Mouse (Mus musculus): ENCODE measurements around the gene Irx4. TPM values are rescaled to one million over a fixed set of nuclear protein-coding genes. Genes with fewer than 3 reads are reported as not detected.
A peak's percentile ranks its signal among the peaks of the same experiment; 100 is the strongest.

Irx4 gene
- polyA plus RNA-seq, 1 experiment from 2014 or later: 39.4 TPM

DNA sequence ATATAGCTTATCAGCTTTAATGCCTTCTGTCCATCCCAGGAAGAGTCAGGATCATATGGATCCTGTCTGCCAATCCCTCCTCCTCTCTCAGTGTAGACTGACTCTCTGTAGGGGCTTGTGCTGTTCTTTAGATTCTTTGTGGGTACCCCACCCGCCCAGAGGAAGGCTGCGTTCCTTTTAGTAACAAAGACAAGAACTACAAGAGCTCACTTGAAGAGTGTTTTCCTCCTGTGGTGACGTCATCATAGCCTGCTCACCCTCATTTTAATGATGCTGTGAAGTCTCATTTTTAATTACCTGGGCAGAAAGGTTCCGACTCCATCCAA, 45.8 kb downstream of the Irx4 start:
- H3K4me3 ChIP-seq: no peak overlapping the region
- WGBS: 41% methylated on average over 4 of the region's 4 CpGs
- H3K27me3 ChIP-seq (ENCODE audit: insufficient read depth, poor library complexity, severe bottlenecking): peaks cover 16% of the 10 kb centered on the region; the same call in 1 of the 2 replicates
- no peak for DNase-seq (ENCODE audit: low spot score)
- H3K36me3 ChIP-seq: no peaks in the 10 kb centered on the region
- H3K4me1 ChIP-seq: peaks cover 62% of the 10 kb centered on the region
- H3K27ac ChIP-seq: peak overlapping the region; percentile 83
- H3K9me3 ChIP-seq: no peaks in the 10 kb centered on the region

DNA sequence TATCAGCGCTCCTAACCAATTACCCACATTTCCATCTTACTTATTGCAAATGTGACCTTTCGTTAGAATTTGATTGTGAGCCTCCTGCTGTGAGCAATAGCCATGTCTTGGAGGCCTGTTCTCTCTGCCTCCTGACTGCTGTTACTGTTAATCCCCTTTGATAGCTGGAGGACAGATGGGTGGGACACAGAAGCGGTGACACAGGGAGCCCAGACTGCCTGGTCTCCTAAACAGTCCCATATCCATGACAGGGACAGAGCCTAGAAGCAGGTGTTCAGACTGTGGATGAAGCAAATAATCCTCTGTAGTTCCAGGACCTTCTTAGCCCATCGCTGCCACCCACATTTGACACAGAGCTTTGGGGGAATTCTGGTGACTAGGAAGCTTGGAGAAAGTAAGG, 46.2 kb downstream of the Irx4 start:
- Histone ChIP-seq H3K36me3 (no peaks in the 10 kb centered on the region), H3K4me3 (no peak overlapping the region), H3K27ac (peak overlapping the region; percentile 83; the same call in 1 of the 2 replicates), H3K4me1 (peaks cover 59% of the 10 kb centered on the region), H3K9me3 (no peaks in the 10 kb centered on the region), H3K27me3 (ENCODE audit: insufficient read depth, poor library complexity, severe bottlenecking) (peaks cover 16% of the 10 kb centered on the region; the same call in 1 of the 2 replicates)
- DNase-seq (ENCODE audit: low spot score): no peak
- 59% methylated on average over 4 of the region's 4 CpGs for WGBS

DNA sequence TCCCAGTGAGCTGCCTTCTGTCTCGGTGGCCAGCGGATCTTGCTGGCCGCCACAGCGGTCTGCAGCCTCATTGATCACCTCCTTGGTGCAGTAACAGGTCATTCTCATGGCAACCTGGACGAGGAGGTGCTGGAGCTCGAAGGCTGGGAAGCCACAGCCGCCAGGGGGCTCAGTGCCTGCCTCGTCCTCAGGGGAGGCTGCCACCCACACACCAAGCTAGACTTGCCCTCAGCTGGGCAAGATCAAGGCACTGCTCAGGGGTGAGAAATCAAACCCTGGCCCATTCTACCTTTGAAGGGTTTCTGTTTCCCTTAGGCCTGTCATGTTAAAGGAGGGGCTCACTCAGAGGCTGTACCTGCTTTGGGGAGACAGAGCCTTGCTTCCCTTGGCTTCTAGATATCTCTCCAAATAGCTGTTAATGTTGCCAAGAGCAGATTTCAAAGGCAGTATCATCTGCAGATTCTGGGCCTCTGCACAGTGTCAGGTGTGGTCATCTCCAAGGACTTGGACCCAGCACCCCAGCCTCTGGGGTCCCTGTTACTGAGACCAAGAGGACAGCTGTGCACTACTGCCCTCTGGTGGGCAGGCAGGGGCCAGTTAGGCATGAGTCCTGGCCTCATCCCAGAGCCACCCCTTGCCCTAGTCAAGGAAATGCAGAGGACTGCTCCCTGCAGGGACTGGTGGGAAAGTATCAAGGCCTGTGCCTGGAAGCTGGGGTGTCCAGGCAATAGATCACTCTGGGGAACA, 50.1 kb downstream of the Irx4 start:
- 26% methylated on average over 8 of the region's 8 CpGs for WGBS
- H3K27ac ChIP-seq: peak overlapping the region; percentile 53

More for the DNA sequence above, 50.1 kb downstream of the Irx4 start:
- no peaks in the 10 kb centered on the region for H3K9me3 ChIP-seq
- peaks cover 16% of the 10 kb centered on the region; the same call in 1 of the 2 replicates for H3K27me3 ChIP-seq (ENCODE audit: insufficient read depth, poor library complexity, severe bottlenecking)
- no peak for DNase-seq (ENCODE audit: low spot score)
- H3K36me3 ChIP-seq: no peaks in the 10 kb centered on the region
- peaks cover 33% of the 10 kb centered on the region for H3K4me1 ChIP-seq
- H3K4me3 ChIP-seq: no peak overlapping the region

Other genes starting within 250 kb of the Irx4 start
- 145 and 181 TPM in 2 replicates for gene Mrpl36, start 68.0 kb downstream of the Irx4 start, polyA plus RNA-seq (2016; fragmentation: Nextera tagmentation; extraction: Ambion mirVana)
- gene Ndufs6, start 68.1 kb downstream of the Irx4 start, polyA plus RNA-seq (2016; fragmentation: Nextera tagmentation; extraction: Ambion mirVana): 499 and 600 TPM in 2 replicates
- 31.9 and 39.6 TPM in 2 replicates for gene Lpcat1, start 206.7 kb downstream of the Irx4 start, polyA plus RNA-seq (2016; fragmentation: Nextera tagmentation; extraction: Ambion mirVana)